Mouse (Mus musculus) bone marrow, adult 2 months (tissue): ENCODE results near the gene Trpm3.

ENCODE experiments used
- CTCF ChIP-seq: fragments of 200-500 bp; IDR thresholded peaks from 2 replicates; pipeline ENCODE4 v1.5.1; 2011; ENCODE audit warnings: low read length, control low read depth; ENCODE audit not compliant: control insufficient read depth, insufficient read depth
- POLR2A ChIP-seq: fragments of 200-500 bp; IDR thresholded peaks from 2 replicates; pipeline ENCODE4 v1.6.1; 2011; ENCODE audit warnings: low read depth, mild to moderate bottlenecking, control low read depth, low read length, borderline replicate concordance; ENCODE audit not compliant: control insufficient read depth

DNA sequence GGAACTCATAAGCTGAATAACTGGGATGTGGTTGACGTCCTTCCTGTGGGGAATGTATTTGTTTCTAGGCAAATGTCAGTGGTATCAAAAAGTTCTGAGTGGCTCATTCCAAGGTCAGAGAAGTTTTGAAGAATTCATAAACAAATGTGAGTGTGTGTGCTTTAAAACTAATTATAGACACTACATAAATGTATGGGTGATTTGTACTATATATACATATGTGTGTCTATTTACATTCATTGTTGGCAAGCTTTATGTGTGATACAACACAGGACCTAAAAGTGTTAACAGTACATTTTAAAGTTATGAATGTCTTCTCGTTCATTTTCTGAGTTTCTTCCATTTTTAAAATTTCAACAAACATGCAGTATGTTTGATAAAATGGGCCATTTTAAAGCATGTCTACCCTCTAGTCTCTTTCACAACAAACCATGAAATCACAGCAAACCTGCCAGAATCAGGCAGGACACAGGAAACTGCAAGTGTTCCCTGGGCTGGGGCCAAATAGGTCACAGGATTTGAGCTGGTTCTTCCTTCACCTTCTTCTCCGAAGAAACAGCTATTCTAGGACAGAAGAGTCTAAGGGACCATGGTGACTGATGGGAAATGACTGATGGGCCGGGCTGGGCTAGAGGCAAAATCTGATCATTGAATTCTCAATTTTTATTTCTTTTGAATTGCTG is 334.3 kb downstream of the Trpm3 start:
- no peak for TF ChIP-seq CTCF
- TF ChIP-seq POLR2A, result no peak
